Mouse (Mus musculus): Measurements from ENCODE around the gene Phlpp1. TPM values are rescaled to one million over a fixed set of nuclear protein-coding genes. Genes with fewer than 3 reads are reported as not detected.
"Not testable (repeated sequence)": the region's sequence is repeated elsewhere in the genome, so short reads cannot be mapped to it uniquely, and the experiment has no call there.

Phlpp1 gene
- total RNA-seq, 2 experiments from 2014 or later: 17.8 to 18.6 TPM

GRCm38 (mm10) chr1:106279404-106280123 is 108.0 kb downstream of the Phlpp1 start:
- intact Hi-C loops (cut with DNase I): no loop called here
- DNase-seq: no peak

GRCm38 (mm10) chr1:106280171-106280913 is 108.8 kb downstream of the Phlpp1 start:
- DNase-seq: peak; percentile 33 to 53

GRCm38 (mm10) chr1:106286815-106287214 is 115.3 kb downstream of the Phlpp1 start:
- intact Hi-C loops (cut with DNase I): no loop called here
- DNase-seq: no peak

More at GRCm38 (mm10) chr1:106280171-106280913, 108.8 kb downstream of the Phlpp1 start:
- intact Hi-C loops (cut with DNase I): no loop called here

GRCm38 (mm10) chr1:106289065-106289464 is 117.5 kb downstream of the Phlpp1 start:
- no peak for DNase-seq
- intact Hi-C loops (cut with DNase I): no loop called here

GRCm38 (mm10) chr1:106289580-106289979 is 118.0 kb downstream of the Phlpp1 start:
- no peak for DNase-seq
- intact Hi-C loops (cut with DNase I): no loop called here

- DNase-seq: no peak
- intact Hi-C loops (cut with DNase I): loop anchor here (10.0 kb wide), 1 partner anchor 135 kb away; the partner anchor contains the start of gene Phlpp1
These were observed 138.0 kb downstream of the Phlpp1 start for GRCm38 (mm10) chr1:106309394-106310039.

GRCm38 (mm10) chr1:106310285-106310684 is 138.7 kb downstream of the Phlpp1 start:
- DNase-seq: no peak
- intact Hi-C loops (cut with DNase I): loop anchor here (10.0 kb wide), 1 partner anchor 135 kb away; the partner anchor contains the start of gene Phlpp1

- not testable (repeated sequence) for DNase-seq
- intact Hi-C loops (cut with DNase I): loop anchor here (10.0 kb wide), 1 partner anchor 137 kb away; the partner anchor contains the start of gene Phlpp1
These were observed 140.3 kb downstream of the Phlpp1 start for GRCm38 (mm10) chr1:106311830-106312229.

GRCm38 (mm10) chr1:106314476-106314875 is 142.9 kb downstream of the Phlpp1 start:
- DNase-seq: no peak
- intact Hi-C loops (cut with DNase I): loop anchor here (10.0 kb wide), 1 partner anchor 140 kb away; the partner anchor contains the start of gene Phlpp1

- intact Hi-C loops (cut with DNase I): loop anchor here (10.0 kb wide), 1 partner anchor 142 kb away; the partner anchor contains the start of gene Phlpp1
These were observed 145.2 kb downstream of the Phlpp1 start for GRCm38 (mm10) chr1:106316641-106317304.

GRCm38 (mm10) chr1:106318341-106318740 is 146.8 kb downstream of the Phlpp1 start:
- DNase-seq: no peak
- intact Hi-C loops (cut with DNase I): loop anchor here (10.0 kb wide), 1 partner anchor 144 kb away; the partner anchor contains the start of gene Phlpp1

More at GRCm38 (mm10) chr1:106316641-106317304, 145.2 kb downstream of the Phlpp1 start:
- peak; percentile 54 to 58 for DNase-seq

GRCm38 (mm10) chr1:106320583-106320982 is 149.0 kb downstream of the Phlpp1 start:
- intact Hi-C loops (cut with DNase I): no loop called here
- DNase-seq: no peak

GRCm38 (mm10) chr1:106321432-106322126 is 150.0 kb downstream of the Phlpp1 start:
- DNase-seq: no peak
- intact Hi-C loops (cut with DNase I): no loop called here

GRCm38 (mm10) chr1:106326691-106327090 is 155.1 kb downstream of the Phlpp1 start:
- intact Hi-C loops (cut with DNase I): no loop called here
- DNase-seq: no peak

GRCm38 (mm10) chr1:106342100-106342499 is 170.5 kb downstream of the Phlpp1 start:
- no peak for DNase-seq
- intact Hi-C loops (cut with DNase I): no loop called here

GRCm38 (mm10) chr1:106345265-106345664 is 173.7 kb downstream of the Phlpp1 start:
- intact Hi-C loops (cut with DNase I): no loop called here
- DNase-seq: no peak

GRCm38 (mm10) chr1:106346776-106347175 is 175.2 kb downstream of the Phlpp1 start:
- DNase-seq: no peak
- intact Hi-C loops (cut with DNase I): no loop called here

GRCm38 (mm10) chr1:106349116-106349515 is 177.6 kb downstream of the Phlpp1 start:
- intact Hi-C loops (cut with DNase I): no loop called here

GRCm38 (mm10) chr1:106351512-106351911 is 180.0 kb downstream of the Phlpp1 start:
- DNase-seq: no peak
- intact Hi-C loops (cut with DNase I): no loop called here

More at GRCm38 (mm10) chr1:106349116-106349515, 177.6 kb downstream of the Phlpp1 start:
- no peak for DNase-seq
